Mouse (Mus musculus): ENCODE measurements around the gene Gsta3.

GRCm38 (mm10) chr1:21273091-21273490 is 32.7 kb downstream of the Gsta3 start:
- TF ChIP-seq CTCF (IDR thresholded peaks at IDR 0.05; ENCODE audit: insufficient read depth, low read depth, low read length) (no peak), POLR2A (IDR thresholded peaks at IDR 0.05; ENCODE audit: insufficient read depth, low read depth, low read length) (no peak)

All from olfactory bulb, adult 2 months (tissue).